Mouse (Mus musculus): ENCODE measurements around the gene Ntn3.

Gene Ntn3

DNA sequence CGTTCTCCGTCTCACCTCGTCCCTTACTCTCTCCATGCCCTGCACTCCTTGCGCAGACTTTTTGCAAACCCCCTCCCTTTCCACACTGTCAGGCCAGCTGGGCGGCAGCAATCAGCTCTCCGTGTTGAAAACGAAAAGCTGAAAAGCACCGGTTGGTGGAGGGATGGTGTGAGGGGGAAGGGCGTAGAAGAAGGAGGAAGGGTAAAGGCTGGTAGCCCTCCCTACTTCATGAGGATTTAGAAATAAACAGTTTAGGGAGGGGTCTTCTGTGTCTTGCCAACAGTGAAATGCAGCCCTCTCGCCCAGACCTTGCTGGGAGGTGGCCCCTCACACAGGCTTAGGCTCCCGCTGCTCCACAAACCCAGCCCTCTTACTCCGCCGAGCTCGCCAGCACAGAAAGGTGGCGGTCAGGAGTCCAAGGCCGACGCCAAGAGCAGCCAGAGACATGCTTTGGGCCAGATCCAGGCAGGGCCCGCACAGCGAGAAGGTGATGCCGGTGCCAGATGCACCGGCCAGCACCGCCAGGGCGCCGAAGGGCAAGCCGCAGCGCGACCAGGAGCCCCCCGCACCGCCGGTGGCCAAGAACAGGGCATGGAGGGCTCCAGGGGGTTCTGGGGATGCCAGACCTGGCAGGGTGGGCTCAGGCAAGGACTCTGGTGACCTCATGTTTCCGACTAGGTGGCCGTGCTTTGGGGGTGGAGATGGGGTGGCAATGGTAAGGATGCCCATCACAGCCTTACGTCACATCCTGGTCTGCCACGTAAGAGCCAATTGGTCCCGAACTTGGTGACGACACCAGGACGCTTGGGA is 2.5 kb upstream of the Ntn3 start:
- DNase-seq (ENCODE audit: low spot score) = no peak

- no peak for DNase-seq (ENCODE audit: low spot score)
Measured at GRCm38 (mm10) chr17:24210591-24210990, 1.3 kb upstream of the Ntn3 start.

- no peak for DNase-seq (ENCODE audit: low spot score)
Measured at GRCm38 (mm10) chr17:24209916-24210240, 547 bp upstream of the Ntn3 start.

DNA sequence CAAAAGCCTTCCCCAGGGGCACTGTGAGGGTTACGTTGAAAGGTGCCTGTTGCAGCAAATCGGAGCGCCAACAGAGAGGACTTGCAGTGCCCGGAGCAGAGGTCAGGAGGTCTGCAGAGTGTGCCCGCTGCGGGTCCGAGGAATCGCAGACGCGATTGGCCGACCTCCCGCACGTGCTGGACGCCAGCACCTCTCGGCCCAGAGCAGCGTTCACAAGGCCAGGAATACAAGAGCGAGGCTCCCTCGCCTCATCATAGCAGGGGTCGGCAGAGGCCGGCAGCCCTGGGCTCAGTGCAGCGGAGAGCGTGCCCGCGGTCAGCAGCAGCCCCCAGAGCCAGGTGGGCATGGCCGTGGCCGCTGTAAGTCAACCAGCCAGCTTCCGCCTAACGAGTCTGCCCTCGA is 689 bp downstream of the Ntn3 start:
- no peak for DNase-seq (ENCODE audit: low spot score)

GRCm38 (mm10) chr17:24207768-24208640 is 1.3 kb downstream of the Ntn3 start:
- DNase-seq (ENCODE audit: low spot score) = no peak

DNA sequence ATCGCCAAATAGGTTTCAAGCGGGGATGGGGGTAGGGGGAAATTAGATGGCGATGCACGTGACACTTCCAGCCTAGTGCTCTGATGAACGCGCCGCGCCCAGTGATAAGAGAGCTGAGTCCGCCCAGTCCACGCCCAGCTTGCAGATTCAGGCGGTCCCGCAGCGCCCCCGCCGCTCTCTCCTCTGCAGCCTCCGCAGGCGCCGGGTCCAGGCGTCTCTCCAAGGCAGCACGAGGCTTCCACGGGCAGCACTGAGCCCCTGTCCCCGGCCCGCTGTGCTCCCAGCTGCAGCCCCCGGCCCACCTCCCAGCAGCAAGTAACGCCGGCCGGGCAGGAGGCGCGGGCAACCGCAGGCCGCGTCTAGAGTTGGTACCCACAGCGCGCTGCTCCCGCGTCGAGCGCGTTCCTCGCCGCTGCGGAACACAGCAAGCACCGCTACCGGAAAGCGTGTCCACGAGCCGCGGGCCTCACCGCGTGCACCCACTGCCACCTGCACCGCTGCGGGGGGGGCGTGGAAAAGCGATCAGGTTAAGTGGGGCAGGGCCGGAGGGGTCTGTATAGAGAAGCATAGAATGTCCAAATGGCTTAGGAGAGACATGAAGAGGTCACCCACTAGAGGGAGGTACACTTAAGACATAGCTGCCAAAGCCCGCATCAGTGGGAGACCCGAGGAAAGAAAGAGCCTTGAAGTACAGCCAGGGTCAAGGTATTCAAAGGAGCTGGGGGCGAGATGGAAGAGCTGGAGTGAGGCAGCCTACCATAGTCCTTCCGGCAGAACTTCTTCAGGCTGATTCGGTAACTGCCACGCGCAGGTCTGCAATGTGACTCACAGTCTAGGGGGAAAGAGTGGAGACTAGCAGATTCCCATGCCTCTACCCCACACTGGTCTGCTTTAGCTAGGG is 2.6 kb downstream of the Ntn3 start:
- DNase-seq (ENCODE audit: low spot score) = no peak

GRCm38 (mm10) chr17:24205908-24206361 is 3.4 kb downstream of the Ntn3 start:
- no peak for DNase-seq (ENCODE audit: low spot score)

DNA sequence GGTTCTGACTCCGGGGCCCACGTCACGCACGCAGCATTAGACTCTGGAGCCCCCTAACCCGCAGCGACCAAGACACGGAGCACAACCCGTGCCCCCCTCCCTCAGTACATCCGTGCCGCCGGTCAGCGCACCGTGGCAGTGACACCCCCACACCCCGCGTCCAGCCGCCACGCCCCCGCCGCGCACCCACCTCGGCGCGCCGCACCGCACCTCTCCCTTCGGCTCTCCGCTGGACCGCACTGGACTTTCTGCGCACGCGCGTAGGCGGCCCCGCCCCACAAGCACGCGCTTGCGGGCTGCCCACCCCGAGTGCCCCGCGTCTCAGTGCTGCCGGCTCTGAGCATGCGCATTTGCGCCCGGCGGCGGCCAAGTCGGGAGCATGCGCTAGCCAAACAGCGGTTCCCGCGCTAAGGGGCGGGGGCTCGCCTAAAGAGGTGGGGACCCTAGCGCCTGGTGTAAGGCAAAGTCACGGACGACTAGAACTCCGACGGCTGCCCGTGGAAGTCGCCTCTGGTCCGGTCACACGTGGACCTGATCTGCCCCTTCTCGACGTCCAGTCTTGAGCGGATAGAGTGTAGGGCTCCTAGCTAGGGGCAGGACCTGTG is 3.9 kb downstream of the Ntn3 start, which contains the start of gene Tbc1d24:
TSS of gene Tbc1d24 (minus strand) at position 279 of the 605 bp plus-strand sequence.
- DNase-seq (ENCODE audit: low spot score) = peak; percentile 92

- no peak for DNase-seq (ENCODE audit: low spot score)
Measured at GRCm38 (mm10) chr17:24204846-24205245, 4.5 kb downstream of the Ntn3 start.

GRCm38 (mm10) chr17:24203611-24204534 is 5.5 kb downstream of the Ntn3 start:
- no peak for DNase-seq (ENCODE audit: low spot score)

GRCm38 (mm10) chr17:24203068-24203467 is 6.3 kb downstream of the Ntn3 start:
- DNase-seq (ENCODE audit: low spot score) = no peak

DNA sequence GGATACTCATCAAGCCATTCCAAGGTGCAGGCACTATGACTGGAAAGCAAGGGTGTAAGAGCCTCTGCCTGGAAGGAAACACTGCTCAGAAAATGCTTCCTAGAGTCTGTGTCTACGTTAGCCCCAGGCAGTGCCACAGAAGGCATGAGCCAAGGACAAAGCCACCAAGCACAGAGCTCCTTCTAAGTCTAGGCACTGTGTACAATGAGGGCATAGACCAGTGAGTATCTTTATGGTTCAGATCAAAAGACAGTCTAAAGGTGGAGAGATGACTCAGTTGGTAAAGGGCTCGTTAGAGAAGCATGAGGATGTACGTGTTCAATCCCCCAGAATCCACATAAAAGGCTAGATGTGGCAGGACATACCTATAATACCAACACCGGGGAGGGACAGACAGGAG is 8.2 kb downstream of the Ntn3 start:
- DNase-seq (ENCODE audit: low spot score) = no peak

- no peak for DNase-seq (ENCODE audit: low spot score)
Measured at GRCm38 (mm10) chr17:24199741-24200140, 9.6 kb downstream of the Ntn3 start.

GRCm38 (mm10) chr17:24199252-24199651 is 10.1 kb downstream of the Ntn3 start:
- DNase-seq (ENCODE audit: low spot score) = no peak

GRCm38 (mm10) chr17:24197032-24197824 is 12.1 kb downstream of the Ntn3 start:
- no peak for DNase-seq (ENCODE audit: low spot score)

- DNase-seq (ENCODE audit: low spot score) = no peak
Measured at GRCm38 (mm10) chr17:24195349-24195748, 14.0 kb downstream of the Ntn3 start.

- DNase-seq (ENCODE audit: low spot score) = no peak
Measured at GRCm38 (mm10) chr17:24193769-24194168, 15.6 kb downstream of the Ntn3 start.

DNA sequence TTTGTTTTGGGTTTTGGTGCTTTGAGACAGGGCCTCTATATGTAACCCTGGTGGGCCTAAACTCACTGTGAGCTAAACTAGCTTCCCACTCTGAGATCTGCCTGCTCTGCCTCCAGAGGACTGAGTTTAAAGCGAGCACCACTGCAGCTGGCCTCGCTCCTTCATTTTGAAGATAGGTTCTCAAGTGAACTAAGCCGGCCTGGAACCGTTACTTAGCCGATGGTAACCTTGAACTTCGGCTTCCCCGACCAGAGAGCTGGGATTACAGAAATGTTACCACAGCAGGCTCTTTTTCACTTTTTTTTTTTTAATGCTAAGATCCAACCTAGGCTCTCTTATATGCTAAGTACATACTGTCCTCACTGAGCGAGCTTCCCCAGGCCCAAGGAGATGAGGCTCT is 16.1 kb downstream of the Ntn3 start:
- no peak for DNase-seq (ENCODE audit: low spot score)

- no peak for DNase-seq (ENCODE audit: low spot score)
Measured at GRCm38 (mm10) chr17:24192848-24193247, 16.5 kb downstream of the Ntn3 start.

- DNase-seq (ENCODE audit: low spot score) = no peak
Measured at GRCm38 (mm10) chr17:24191481-24191880, 17.9 kb downstream of the Ntn3 start.

Measured in ovary, adult 18-20 months (tissue).